Mouse (Mus musculus): Measurements from ENCODE around the gene Hip1r.
"Not testable (repeated sequence)": the region's sequence is repeated elsewhere in the genome, so short reads cannot be mapped to it uniquely, and the experiment has no call there.

Gene Hip1r

GRCm38 (mm10) chr5:124036341-124036740 lies 62.9 kb downstream of the Hip1r start:
- no peak for DNase-seq (ENCODE audit: low spot score in 2 of 2)

DNA sequence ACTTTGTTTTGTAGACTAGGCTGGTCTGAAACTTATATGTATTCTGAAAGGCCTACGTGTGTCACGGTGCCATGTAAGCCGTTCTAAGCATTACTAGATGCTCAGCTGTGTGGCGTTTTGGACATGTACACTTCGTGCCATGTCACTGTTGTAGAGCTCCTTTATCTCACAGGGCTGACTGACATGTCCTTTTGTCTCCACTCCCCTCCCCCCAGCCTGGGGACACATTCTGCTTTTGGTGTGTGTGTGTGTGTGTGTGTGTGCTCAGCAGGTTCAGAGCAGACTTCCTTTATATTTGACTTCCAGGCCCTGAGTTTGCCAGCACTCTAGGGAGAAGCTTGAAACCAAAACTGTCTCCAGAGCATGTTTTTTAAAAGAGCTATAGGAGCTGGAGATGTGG lies 63.4 kb downstream of the Hip1r start:
- no peak for DNase-seq (ENCODE audit: low spot score in 2 of 2)

GRCm38 (mm10) chr5:124039602-124040001 lies 66.2 kb downstream of the Hip1r start:
- DNase-seq (ENCODE audit: low spot score in 2 of 2) = no peak

DNA sequence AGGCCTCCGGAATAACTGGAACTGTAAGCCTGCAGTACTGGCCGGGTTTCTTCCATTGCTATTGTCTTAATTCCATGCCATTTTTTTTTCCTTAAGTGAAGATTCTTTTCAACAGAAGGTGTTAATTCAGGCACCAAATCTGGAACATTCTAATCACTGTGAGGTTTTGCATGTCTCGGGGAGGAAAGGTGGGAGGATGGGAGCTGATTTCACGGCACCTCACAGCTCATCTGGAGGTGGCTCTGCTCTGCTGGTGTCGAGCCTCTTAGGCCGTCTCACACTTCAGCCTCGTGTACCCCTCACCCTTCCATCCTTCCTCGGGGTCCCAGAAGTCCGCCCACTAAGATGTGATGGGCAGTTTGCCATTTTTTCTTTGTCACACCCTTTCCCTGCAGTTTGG lies 67.7 kb downstream of the Hip1r start:
- no peak for DNase-seq (ENCODE audit: low spot score in 2 of 2)

DNA sequence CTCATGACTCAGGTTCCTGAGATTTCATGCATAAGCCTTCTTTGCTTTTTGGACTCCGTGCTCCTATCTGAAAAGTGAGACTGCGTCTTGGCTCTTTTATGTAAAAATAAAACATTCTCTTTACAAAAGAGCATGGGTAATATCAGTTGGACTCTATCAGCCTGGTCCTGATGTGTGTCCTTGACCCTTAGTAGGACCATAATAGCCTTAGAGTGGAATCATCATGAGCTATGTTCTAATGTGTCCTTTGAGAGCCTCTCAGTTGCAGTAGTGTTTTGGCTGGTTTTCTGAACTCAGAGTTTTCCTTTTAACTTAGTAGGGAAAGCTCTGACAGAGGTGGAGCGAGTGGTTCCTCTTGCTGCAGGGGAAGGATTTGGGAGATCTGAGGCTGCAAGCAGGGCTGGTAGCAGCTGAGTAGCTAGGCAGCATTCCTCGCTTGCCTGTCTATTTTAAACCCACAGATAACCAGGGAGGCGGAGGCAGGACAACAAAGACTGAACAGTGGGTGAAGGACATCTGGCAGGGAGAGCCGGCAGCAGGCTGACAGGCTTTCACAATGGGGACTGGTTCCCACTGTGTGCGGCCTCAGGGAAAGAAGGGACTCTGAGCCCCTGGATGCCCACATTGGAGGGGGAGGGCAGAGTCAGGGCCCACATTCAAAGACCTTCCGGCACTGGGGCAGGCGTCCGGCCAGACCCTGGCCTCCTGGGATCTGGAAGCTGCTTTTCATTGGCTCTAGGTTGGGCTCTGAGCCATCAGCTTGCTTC lies 70.0 kb downstream of the Hip1r start:
- DNase-seq (ENCODE audit: low spot score in 2 of 2) = peak; percentile 84 to 85

GRCm38 (mm10) chr5:124043999-124044398 lies 70.6 kb downstream of the Hip1r start:
- DNase-seq (ENCODE audit: low spot score in 2 of 2) = no peak

DNA sequence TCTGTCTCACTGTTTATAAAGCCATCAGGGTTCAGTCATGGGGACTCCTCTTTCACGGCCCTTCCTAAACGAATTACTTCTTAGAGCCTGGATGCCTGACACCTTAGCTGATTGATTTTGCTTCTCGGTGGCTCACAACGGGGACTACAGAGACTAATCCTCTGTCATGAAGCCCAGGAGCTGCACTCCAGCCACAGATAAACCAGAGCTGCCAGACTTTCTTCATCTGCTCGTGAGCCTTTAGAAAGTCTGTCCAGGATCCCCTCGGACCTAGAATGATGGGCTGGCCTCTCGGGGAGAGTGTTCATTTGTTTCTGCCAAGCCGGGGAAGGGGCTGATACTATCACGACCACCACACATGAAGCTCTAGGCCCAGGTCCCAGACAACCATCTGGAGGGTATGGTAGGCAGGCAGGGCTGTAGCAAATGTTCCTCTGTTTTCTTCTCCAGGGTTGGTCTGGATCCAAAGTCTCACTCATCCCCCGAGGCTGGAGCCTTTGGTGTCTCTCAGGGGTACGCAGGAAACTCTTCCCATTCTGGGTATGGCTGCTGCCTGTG lies 72.1 kb downstream of the Hip1r start:
- DNase-seq (ENCODE audit: low spot score in 2 of 2) = no peak

GRCm38 (mm10) chr5:124046741-124047401 lies 73.4 kb downstream of the Hip1r start:
- DNase-seq (ENCODE audit: low spot score in 2 of 2) = no peak

DNA sequence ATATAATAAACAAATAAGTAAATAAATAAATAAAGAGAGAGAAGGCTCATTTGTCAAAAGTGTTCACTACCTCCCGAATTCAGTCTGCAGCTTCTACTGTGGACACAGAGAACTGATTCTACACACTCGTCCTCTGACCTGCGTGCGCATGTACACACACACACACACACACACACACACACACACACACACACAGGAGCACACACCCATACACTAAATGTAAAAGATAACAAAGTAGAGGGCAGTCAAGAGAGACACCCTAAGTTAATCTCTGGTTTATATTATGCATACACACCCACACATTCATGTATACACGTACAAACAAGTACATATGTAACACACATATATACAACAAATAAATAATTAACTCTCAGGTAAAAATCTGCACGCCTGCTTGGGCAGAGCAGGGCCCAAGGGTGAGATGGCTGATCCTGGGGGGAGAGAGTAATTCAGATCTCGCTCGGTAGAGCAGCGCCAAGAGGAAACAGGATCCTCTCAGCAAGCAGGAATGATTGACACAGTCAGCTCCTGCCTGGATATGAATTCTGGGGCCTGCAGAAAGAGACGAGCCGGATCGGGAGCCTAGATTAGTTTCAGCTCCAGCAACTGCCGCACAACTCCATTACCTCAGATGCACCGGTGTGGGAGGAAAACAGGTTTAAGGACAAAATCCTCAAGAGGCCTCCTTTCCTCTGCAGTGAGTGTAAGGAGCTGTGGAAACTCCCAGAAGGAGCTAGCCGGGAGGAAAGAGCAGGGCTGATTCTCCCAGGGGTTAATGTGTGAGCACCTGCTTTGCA lies 76.0 kb downstream of the Hip1r start:
- peak in 1 of 2 experiments; percentile 36 for DNase-seq (ENCODE audit: low spot score in 2 of 2)

- no peak for DNase-seq (ENCODE audit: low spot score in 2 of 2)
Observed at GRCm38 (mm10) chr5:124050095-124051050, 76.9 kb downstream of the Hip1r start.

DNA sequence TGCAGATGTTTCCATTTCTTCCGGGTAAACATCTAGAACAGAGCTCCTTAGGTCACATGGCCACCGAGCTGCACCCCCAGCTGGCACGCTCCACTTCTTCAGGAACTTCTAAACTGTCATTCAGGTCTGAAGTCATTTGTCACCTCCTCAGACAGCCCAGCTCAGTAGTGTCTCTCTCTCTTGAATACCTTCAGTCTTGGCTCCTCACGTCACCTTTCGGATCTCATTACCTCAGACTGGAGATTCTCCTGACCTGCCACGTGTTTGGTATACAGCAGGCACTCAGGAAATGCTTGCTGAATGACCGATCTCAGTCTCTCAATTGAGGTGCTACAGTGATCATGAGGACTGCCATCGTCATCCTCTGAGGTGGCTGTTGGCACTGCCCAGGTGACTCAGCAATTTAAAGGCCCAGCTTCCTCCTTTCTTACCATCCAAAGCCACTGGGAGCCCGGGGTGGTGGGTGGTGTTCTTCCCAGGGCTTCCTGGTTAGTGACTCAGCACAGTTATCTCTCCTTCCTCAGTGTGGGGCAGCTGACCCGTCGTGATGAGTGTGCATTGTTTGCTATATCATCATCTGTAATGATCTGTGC lies 78.6 kb downstream of the Hip1r start:
- no peak for DNase-seq (ENCODE audit: low spot score in 2 of 2)

DNA sequence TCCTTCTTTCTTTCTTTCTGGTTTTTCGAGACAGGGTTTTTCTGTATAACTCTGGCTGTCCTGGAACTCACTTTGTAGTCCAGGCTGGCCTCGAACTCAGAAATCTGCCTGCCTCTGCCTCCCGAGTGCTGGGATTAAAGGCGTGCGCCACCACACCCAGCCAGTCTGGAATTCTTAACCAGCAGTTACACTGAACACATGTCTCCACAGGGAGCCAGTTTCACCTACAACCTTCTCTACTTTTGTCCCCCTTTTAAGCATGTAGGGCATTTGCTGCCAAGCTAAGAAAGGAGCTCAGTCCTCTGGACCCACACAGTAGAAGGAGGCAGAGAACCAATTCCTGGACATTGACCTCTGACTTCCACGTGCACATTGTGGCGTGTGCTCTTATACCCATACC lies 79.2 kb downstream of the Hip1r start:
- not testable (repeated sequence) for DNase-seq (ENCODE audit: low spot score in 2 of 2)
